Mouse (Mus musculus): ENCODE measurements around the gene Chst15. TPM values are rescaled to one million over a fixed set of nuclear protein-coding genes. Genes with fewer than 3 reads are reported as not detected.

Chst15 gene
- polyA plus RNA-seq, 1 experiment from 2014 or later, result 11.8 TPM

GRCm38 (mm10) chr7:132247091-132247490, 69.9 kb downstream of the Chst15 start:
- H3K4me3 ChIP-seq, result peak overlapping the region; percentile 21; the same call in 1 of the 2 replicates
- no peak for DNase-seq (ENCODE audit: low spot score)
- H3K27me3 ChIP-seq (replicated peaks; ENCODE audit: low read depth, poor library complexity, severe bottlenecking), result peaks cover 18% of the 10 kb centered on the region; the same call in 1 of the 2 replicates
- H3K27ac ChIP-seq (replicated peaks), result peak overlapping the region; percentile 78
- H3K9me3 ChIP-seq, result no peaks in the 10 kb centered on the region
- 50% methylated on average over 5 of the region's 5 CpGs for WGBS
- H3K36me3 ChIP-seq (replicated peaks), result peaks cover 25% of the 10 kb centered on the region
- peaks cover 38% of the 10 kb centered on the region for H3K4me1 ChIP-seq

GRCm38 (mm10) chr7:132245730-132246129, 71.3 kb downstream of the Chst15 start:
- 88% methylated on average over 6 of the region's 6 CpGs for WGBS
- Histone ChIP-seq H3K27ac (replicated peaks) (peak overlapping the region; percentile 78), H3K9me3 (no peaks in the 10 kb centered on the region), H3K36me3 (replicated peaks) (peaks cover 38% of the 10 kb centered on the region), H3K27me3 (replicated peaks; ENCODE audit: low read depth, poor library complexity, severe bottlenecking) (peaks cover 18% of the 10 kb centered on the region; the same call in 1 of the 2 replicates), H3K4me3 (no peak overlapping the region), H3K4me1 (peaks cover 38% of the 10 kb centered on the region)
- no peak for DNase-seq (ENCODE audit: low spot score)

- Histone ChIP-seq H3K27ac (replicated peaks) (no peak overlapping the region), H3K4me1 (peaks cover 34% of the 10 kb centered on the region), H3K36me3 (replicated peaks) (peaks cover 41% of the 10 kb centered on the region), H3K4me3 (no peak overlapping the region), H3K27me3 (replicated peaks; ENCODE audit: low read depth, poor library complexity, severe bottlenecking) (peaks cover 18% of the 10 kb centered on the region; the same call in 1 of the 2 replicates), H3K9me3 (no peaks in the 10 kb centered on the region)
- DNase-seq (ENCODE audit: low spot score), result no peak
- 93% methylated on average over 14 of the region's 14 CpGs for WGBS
These were observed 72.4 kb downstream of the Chst15 start for GRCm38 (mm10) chr7:132244637-132245036.

GRCm38 (mm10) chr7:132243225-132243624, 73.8 kb downstream of the Chst15 start:
- 88% methylated on average over 5 of the region's 5 CpGs for WGBS
- peaks cover 24% of the 10 kb centered on the region for H3K4me1 ChIP-seq
- DNase-seq (ENCODE audit: low spot score), result no peak

GRCm38 (mm10) chr7:132242617-132243141, 74.3 kb downstream of the Chst15 start:
- Histone ChIP-seq H3K36me3 (replicated peaks) (peaks cover 49% of the 10 kb centered on the region), H3K27ac (replicated peaks) (no peak overlapping the region), H3K4me1 (peaks cover 19% of the 10 kb centered on the region), H3K27me3 (replicated peaks; ENCODE audit: low read depth, poor library complexity, severe bottlenecking) (peaks cover 15% of the 10 kb centered on the region; the same call in 1 of the 2 replicates), H3K9me3 (no peaks in the 10 kb centered on the region), H3K4me3 (no peak overlapping the region)
- WGBS, result 52% methylated on average over 4 of the region's 4 CpGs
- DNase-seq (ENCODE audit: low spot score), result no peak

More at GRCm38 (mm10) chr7:132243225-132243624, 73.8 kb downstream of the Chst15 start:
- no peak overlapping the region for H3K4me3 ChIP-seq
- peaks cover 15% of the 10 kb centered on the region; the same call in 1 of the 2 replicates for H3K27me3 ChIP-seq (replicated peaks; ENCODE audit: low read depth, poor library complexity, severe bottlenecking)
- no peak overlapping the region for H3K27ac ChIP-seq (replicated peaks)
- no peaks in the 10 kb centered on the region for H3K9me3 ChIP-seq
- peaks cover 44% of the 10 kb centered on the region for H3K36me3 ChIP-seq (replicated peaks)

- Histone ChIP-seq H3K9me3 (no peaks in the 10 kb centered on the region), H3K4me3 (no peak overlapping the region), H3K27ac (replicated peaks) (no peak overlapping the region), H3K27me3 (replicated peaks; ENCODE audit: low read depth, poor library complexity, severe bottlenecking) (0 out of 2 replicates have a peak, but pooled peaks cover 4% of the 10 kb centered on the region), H3K4me1 (peaks cover 7% of the 10 kb centered on the region), H3K36me3 (replicated peaks) (peaks cover 56% of the 10 kb centered on the region)
- 83% methylated on average over 3 of the region's 3 CpGs for WGBS
- no peak for DNase-seq (ENCODE audit: low spot score)
These were observed 78.1 kb downstream of the Chst15 start for GRCm38 (mm10) chr7:132238921-132239320.

- 81% methylated on average over 4 of the region's 4 CpGs for WGBS
- no peak for DNase-seq (ENCODE audit: low spot score)
- Histone ChIP-seq H3K4me3 (no peak overlapping the region), H3K27ac (replicated peaks) (no peak overlapping the region), H3K9me3 (no peaks in the 10 kb centered on the region), H3K27me3 (replicated peaks; ENCODE audit: low read depth, poor library complexity, severe bottlenecking) (0 out of 2 replicates have a peak, but pooled peaks cover 4% of the 10 kb centered on the region), H3K4me1 (peaks cover 23% of the 10 kb centered on the region), H3K36me3 (replicated peaks) (peaks cover 45% of the 10 kb centered on the region)
These were observed 79.8 kb downstream of the Chst15 start for GRCm38 (mm10) chr7:132237191-132237590.

GRCm38 (mm10) chr7:132236789-132237188, 80.2 kb downstream of the Chst15 start:
- 0 out of 2 replicates have a peak, but pooled peaks cover 4% of the 10 kb centered on the region for H3K27me3 ChIP-seq (replicated peaks; ENCODE audit: low read depth, poor library complexity, severe bottlenecking)
- H3K36me3 ChIP-seq (replicated peaks), result peaks cover 41% of the 10 kb centered on the region
- no peaks in the 10 kb centered on the region for H3K9me3 ChIP-seq
- 84% methylated on average over 8 of the region's 8 CpGs for WGBS
- no peak overlapping the region; the same call in 1 of the 2 replicates for H3K27ac ChIP-seq (replicated peaks)
- no peak overlapping the region for H3K4me3 ChIP-seq
- DNase-seq (ENCODE audit: low spot score), result no peak
- peaks cover 23% of the 10 kb centered on the region for H3K4me1 ChIP-seq

- Histone ChIP-seq H3K27me3 (replicated peaks; ENCODE audit: low read depth, poor library complexity, severe bottlenecking) (0 out of 2 replicates have a peak, but pooled peaks cover 4% of the 10 kb centered on the region), H3K9me3 (no peaks in the 10 kb centered on the region), H3K4me1 (peaks cover 23% of the 10 kb centered on the region), H3K36me3 (replicated peaks) (peaks cover 27% of the 10 kb centered on the region), H3K27ac (replicated peaks) (peak overlapping the region; percentile 30), H3K4me3 (no peak overlapping the region)
- 53% methylated on average over 3 of the region's 3 CpGs for WGBS
- DNase-seq (ENCODE audit: low spot score), result no peak
These were observed 82.8 kb downstream of the Chst15 start for GRCm38 (mm10) chr7:132234250-132234649.

- 0 out of 2 replicates have a peak, but pooled peaks cover 4% of the 10 kb centered on the region for H3K27me3 ChIP-seq (replicated peaks; ENCODE audit: low read depth, poor library complexity, severe bottlenecking)
- WGBS, result 80% methylated on average over 4 of the region's 4 CpGs
- H3K27ac ChIP-seq (replicated peaks), result peak overlapping the region; percentile 30; the same call in 1 of the 2 replicates
- H3K9me3 ChIP-seq, result no peaks in the 10 kb centered on the region
- peaks cover 27% of the 10 kb centered on the region for H3K36me3 ChIP-seq (replicated peaks)
- no peak for DNase-seq (ENCODE audit: low spot score)
- H3K4me1 ChIP-seq, result peaks cover 23% of the 10 kb centered on the region
- H3K4me3 ChIP-seq, result no peak overlapping the region
These were observed 83.3 kb downstream of the Chst15 start for GRCm38 (mm10) chr7:132233732-132234131.

GRCm38 (mm10) chr7:132232937-132233336, 84.1 kb downstream of the Chst15 start:
- H3K4me3 ChIP-seq, result no peak overlapping the region
- H3K36me3 ChIP-seq (replicated peaks), result peaks cover 22% of the 10 kb centered on the region
- H3K27ac ChIP-seq (replicated peaks), result no peak overlapping the region; the same call in 1 of the 2 replicates
- no peak for DNase-seq (ENCODE audit: low spot score)
- H3K4me1 ChIP-seq, result peaks cover 23% of the 10 kb centered on the region
- H3K9me3 ChIP-seq, result no peaks in the 10 kb centered on the region
- WGBS, result 37% methylated on average over 2 of the region's 2 CpGs
- 0 out of 2 replicates have a peak, but pooled peaks cover 4% of the 10 kb centered on the region for H3K27me3 ChIP-seq (replicated peaks; ENCODE audit: low read depth, poor library complexity, severe bottlenecking)

- H3K4me1 ChIP-seq, result peaks cover 26% of the 10 kb centered on the region
- 88% methylated on average over 3 of the region's 3 CpGs for WGBS
- DNase-seq (ENCODE audit: low spot score), result no peak
- H3K9me3 ChIP-seq, result no peaks in the 10 kb centered on the region
- no peak overlapping the region for H3K4me3 ChIP-seq
- H3K27ac ChIP-seq (replicated peaks), result no peak overlapping the region
- peaks cover 1% of the 10 kb centered on the region; the same call in 1 of the 2 replicates for H3K27me3 ChIP-seq (replicated peaks; ENCODE audit: low read depth, poor library complexity, severe bottlenecking)
- peaks cover 8% of the 10 kb centered on the region; the same call in 1 of the 2 replicates for H3K36me3 ChIP-seq (replicated peaks)
These were observed 85.6 kb downstream of the Chst15 start for GRCm38 (mm10) chr7:132231476-132231875.

GRCm38 (mm10) chr7:132230961-132231360, 86.1 kb downstream of the Chst15 start:
- 79% methylated on average over 3 of the region's 3 CpGs for WGBS
- no peak overlapping the region for H3K4me3 ChIP-seq
- H3K4me1 ChIP-seq, result peaks cover 26% of the 10 kb centered on the region
- H3K36me3 ChIP-seq (replicated peaks), result peaks cover 6% of the 10 kb centered on the region; the same call in 1 of the 2 replicates
- H3K27ac ChIP-seq (replicated peaks), result no peak overlapping the region
- no peak for DNase-seq (ENCODE audit: low spot score)
- peaks cover 5% of the 10 kb centered on the region; the same call in 1 of the 2 replicates for H3K27me3 ChIP-seq (replicated peaks; ENCODE audit: low read depth, poor library complexity, severe bottlenecking)
- no peaks in the 10 kb centered on the region for H3K9me3 ChIP-seq

Measured in embryonic facial prominence, embryonic 10.5 days (tissue).